Comparison of ENCODE assay signal across 7 mouse cellular contexts in genomic region chr6:108661412-108661811, GRCm38 (mm10). TPM values are rescaled to one million over a fixed set of nuclear protein-coding genes. Genes with fewer than 3 reads are reported as not detected.
A peak's percentile ranks its signal among the peaks of the same experiment; 100 is the strongest.
DNase-seq lines count a peak whose midpoint lies in the region; ATAC-seq and TF ChIP-seq lines count a peak whose summit lies in the region.

No protein-coding gene starts in this region.

- 0 out of 2 replicates have a peak overlapping the region, but pooled peaks have one; percentile 27 for H3K9ac ChIP-seq in limb, embryonic 12.5 days (replicated peaks)
- H3K9ac ChIP-seq in midbrain, embryonic 14.5 days (replicated peaks; ENCODE audit: low read length): no peak overlapping the region

- H3K4me2 ChIP-seq in limb, embryonic 12.5 days: peak overlapping the region; percentile 98
- H3K4me2 ChIP-seq in midbrain, embryonic 14.5 days (ENCODE audit: low read length): peak overlapping the region; percentile 100

- peak; percentile 86 for TF ChIP-seq CTCF in kidney, adult 2 months (conservative IDR thresholded peaks at IDR 0.05; ENCODE audit: insufficient read depth, insufficient read length, low read depth, low read length)

- no peaks in the 10 kb centered on the region; the same call in 1 of the 2 replicates for H3K36me3 ChIP-seq in embryonic facial prominence, embryonic 10.5 days (replicated peaks)
- H3K36me3 ChIP-seq in kidney, adult 2 months (ENCODE audit: control insufficient read depth, insufficient read depth, low read length): peaks cover 20% of the 10 kb centered on the region
- no peaks in the 10 kb centered on the region for H3K36me3 ChIP-seq in limb, embryonic 12.5 days
- no peaks in the 10 kb centered on the region for H3K36me3 ChIP-seq in midbrain, embryonic 14.5 days (ENCODE audit: control insufficient read depth, insufficient read depth, low read length)

- 1% methylated on average over 17 of the region's 17 CpGs for WGBS in embryonic facial prominence, embryonic 10.5 days
- 2% methylated on average over 17 of the region's 17 CpGs for WGBS in kidney, adult 2 months
- WGBS in limb, embryonic 12.5 days: under 1% methylated on average over 17 of the region's 17 CpGs
- 2% methylated on average over 17 of the region's 17 CpGs for WGBS in midbrain, embryonic 14.5 days

- H3K4me1 ChIP-seq in embryonic facial prominence, embryonic 10.5 days: peaks cover 36% of the 10 kb centered on the region
- H3K4me1 ChIP-seq in kidney, adult 2 months (ENCODE audit: control insufficient read depth, insufficient read depth, low read length): peaks cover 18% of the 10 kb centered on the region
- peaks cover 17% of the 10 kb centered on the region for H3K4me1 ChIP-seq in limb, embryonic 12.5 days (replicated peaks)
- H3K4me1 ChIP-seq in midbrain, embryonic 14.5 days (ENCODE audit: control insufficient read depth, insufficient read depth, low read length): peaks cover 6% of the 10 kb centered on the region; the same call in 1 of the 2 replicates

- H3K27me3 ChIP-seq in embryonic facial prominence, embryonic 10.5 days (replicated peaks; ENCODE audit: low read depth, poor library complexity, severe bottlenecking): peaks cover 84% of the 10 kb centered on the region
- H3K27me3 ChIP-seq in kidney, adult 2 months (replicated peaks; ENCODE audit: control insufficient read depth, insufficient read depth, low read length): no peaks in the 10 kb centered on the region
- peaks cover 47% of the 10 kb centered on the region for H3K27me3 ChIP-seq in limb, embryonic 12.5 days
- peaks cover 15% of the 10 kb centered on the region for H3K27me3 ChIP-seq in midbrain, embryonic 14.5 days (ENCODE audit: control insufficient read depth, insufficient read depth, low read length)

- ATAC-seq in limb, embryonic 12.5 days (ENCODE audit: insufficient number of reproducible peaks, insufficient read depth, low FRiP score, low TSS enrichment, low read depth): no peak
- no peak for ATAC-seq in midbrain, embryonic 14.5 days (ENCODE audit: low FRiP score, low TSS enrichment)

- no peak for TF ChIP-seq POLR2A in kidney, adult 2 months (IDR thresholded peaks at IDR 0.05; ENCODE audit: low read depth, low read length)

- peak overlapping the region; percentile 75 for H3K4me3 ChIP-seq in embryonic facial prominence, embryonic 10.5 days
- H3K4me3 ChIP-seq in kidney, adult 2 months (ENCODE audit: insufficient read depth, low read depth, low read length): peak overlapping the region; percentile 77
- H3K4me3 ChIP-seq in limb, embryonic 12.5 days (replicated peaks): peak overlapping the region; percentile 57
- peak overlapping the region; percentile 59 for H3K4me3 ChIP-seq in midbrain, embryonic 14.5 days (replicated peaks; ENCODE audit: low read depth, low read length)

- H3K27ac ChIP-seq in embryonic facial prominence, embryonic 10.5 days (replicated peaks): no peak overlapping the region
- H3K27ac ChIP-seq in kidney, adult 2 months (ENCODE audit: insufficient read depth, low read depth, low read length): peak overlapping the region; percentile 93
- H3K27ac ChIP-seq in limb, embryonic 12.5 days: no peak overlapping the region
- H3K27ac ChIP-seq in midbrain, embryonic 14.5 days (replicated peaks; ENCODE audit: low read depth, low read length): no peak overlapping the region

- peak; percentile 89 for DNase-seq in adrenal gland, adult 8-10 months
- DNase-seq in embryonic facial prominence, embryonic 10.5 days (ENCODE audit: low spot score): peak; percentile 85
- peak; percentile 94 to 98 for DNase-seq in heart, adult 18-20 months
- peak; percentile 95 for DNase-seq in kidney, adult 2 months
- peak; percentile 88 for DNase-seq in midbrain, embryonic 14.5 days
- peak; percentile 79 to 93 for DNase-seq in spleen, adult 18-20 months

- no peaks in the 10 kb centered on the region for H3K9me3 ChIP-seq in embryonic facial prominence, embryonic 10.5 days
- no peaks in the 10 kb centered on the region for H3K9me3 ChIP-seq in limb, embryonic 12.5 days
- no peaks in the 10 kb centered on the region for H3K9me3 ChIP-seq in midbrain, embryonic 14.5 days (ENCODE audit: control insufficient read depth, low read length)

RNA-seq across cellular contexts. Expression of gene Bhlhe40, which starts 1.0 kb away (rescaled TPM):
- 10 to 100 TPM; 51.3 to 72.1 (median 68.6) TPM for total RNA-seq in adrenal gland, adult 8-10 months (2022)
- polyA plus RNA-seq in embryonic facial prominence, embryonic 10.5 days (2016; fragmentation: Nextera tagmentation; extraction: Ambion mirVana): 1.3 and 1.4 TPM in 2 replicates
- total RNA-seq in heart, adult 18-20 months (2021): 10 to 100 TPM; 25.9 to 33.9 TPM
- polyA plus RNA-seq in kidney, adult 2 months (2012; rRNA removed): 38.0 and 39.5 TPM in 2 replicates
- polyA plus RNA-seq in limb, embryonic 12.5 days (2016; fragmentation: Nextera tagmentation; extraction: Ambion mirVana): 2.1 and 2.2 TPM in 2 replicates
- 3.8 and 4.6 TPM in 2 replicates for polyA plus RNA-seq in midbrain, embryonic 14.5 days (2014; fragmentation: Nextera tagmentation; extraction: Ambion mirVana)
